Mouse (Mus musculus): ENCODE results near the gene Heatr4.

Heatr4 gene

DNA sequence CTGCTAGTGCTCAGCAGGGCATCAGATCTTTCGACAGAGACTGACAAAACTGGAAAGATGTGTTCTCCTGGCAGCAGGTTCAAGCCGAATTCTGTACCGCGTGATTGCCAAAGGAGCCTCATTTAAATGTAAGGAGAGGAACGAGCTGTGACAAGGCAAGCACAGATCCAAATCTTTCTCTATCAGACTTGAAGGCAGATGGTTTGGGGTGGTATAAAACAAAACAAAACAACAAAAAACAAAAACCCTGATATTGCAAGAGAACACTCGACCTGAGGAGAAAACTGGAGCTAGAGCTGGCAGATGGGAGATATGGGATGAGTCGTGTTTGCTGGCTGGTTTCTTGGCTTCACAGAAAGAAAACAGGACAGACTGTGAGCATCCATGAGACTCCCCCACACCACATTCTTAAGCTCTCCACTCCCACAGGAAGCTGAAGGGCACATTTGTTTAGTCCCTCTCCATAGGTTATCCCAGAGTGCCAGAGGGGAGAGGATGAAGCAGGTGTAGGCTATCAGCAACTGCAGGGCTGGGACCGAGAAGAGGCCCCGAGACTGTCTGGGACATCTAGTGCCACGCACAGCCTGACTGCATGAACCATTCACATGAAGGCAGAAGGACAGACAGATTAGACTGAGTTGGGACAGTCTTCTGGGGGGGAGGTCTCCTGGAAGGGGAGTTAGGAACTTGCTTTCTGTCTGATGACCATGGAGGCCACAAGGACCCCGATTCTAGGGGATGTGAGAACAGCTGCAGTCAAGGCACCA is 13.9 kb upstream of the Heatr4 start:
- DNase-seq (ENCODE audit: low read depth in 1 of 2, low spot score in 2 of 2): no peak

DNA sequence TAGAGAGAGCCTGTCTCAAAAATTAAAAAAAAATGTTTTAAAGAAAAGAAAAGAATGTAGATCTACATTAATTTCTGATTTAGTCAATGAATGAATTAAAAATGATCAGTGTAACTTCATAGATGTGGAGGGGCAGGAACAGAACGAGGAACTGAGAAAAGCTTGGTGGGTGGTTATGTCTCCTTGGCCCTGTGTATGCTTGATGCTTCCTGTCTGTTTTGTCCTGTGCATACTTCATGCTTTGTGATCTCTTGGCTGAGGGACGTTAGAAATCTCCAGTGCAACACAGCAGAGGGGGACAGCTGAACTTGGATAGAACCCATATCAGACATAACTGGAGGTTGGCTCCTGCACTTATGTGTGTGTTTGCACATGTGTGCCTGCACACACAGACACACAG is 12.6 kb upstream of the Heatr4 start:
- DNase-seq (ENCODE audit: low read depth in 1 of 2, low spot score in 2 of 2): no peak

DNA sequence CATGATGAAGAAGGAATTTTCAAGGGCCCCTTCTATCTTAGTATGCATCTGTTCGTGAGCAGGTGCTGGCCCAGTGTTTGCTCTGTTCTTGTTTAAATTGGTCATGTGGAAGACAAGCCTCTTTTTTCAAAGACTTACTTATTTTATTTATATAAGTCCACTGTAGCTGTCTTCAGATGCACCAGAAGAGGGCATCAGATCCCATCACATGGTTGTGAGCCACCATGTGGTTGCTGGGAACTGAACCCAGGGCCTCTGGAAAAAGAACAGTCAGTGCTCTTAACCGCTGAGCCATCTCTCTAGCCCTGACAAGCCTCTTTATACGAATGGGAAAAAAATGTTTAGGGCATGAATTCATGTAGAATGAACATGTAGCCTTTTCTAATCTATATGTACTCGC is 4.7 kb upstream of the Heatr4 start:
- DNase-seq (ENCODE audit: low read depth in 1 of 2, low spot score in 2 of 2): no peak

DNA sequence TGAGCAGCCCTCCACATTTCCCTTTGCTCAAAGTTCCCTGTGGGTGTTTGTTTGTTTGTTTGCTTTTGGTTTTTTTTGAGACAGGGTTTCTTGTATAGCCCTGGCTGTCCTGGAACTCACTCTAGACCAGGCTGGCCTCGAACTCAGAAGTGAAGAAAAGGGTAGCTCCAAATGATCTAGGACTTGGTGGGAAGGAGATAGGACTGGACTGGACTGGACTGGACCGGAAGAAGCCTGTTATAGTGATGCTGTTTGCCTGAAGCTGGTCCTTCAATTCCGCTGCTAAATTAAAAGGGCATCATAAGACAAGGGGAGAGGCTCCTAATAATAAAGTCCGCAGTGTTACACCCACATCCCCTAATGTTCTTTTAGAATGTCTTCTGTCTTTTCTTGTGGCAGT is 3.8 kb upstream of the Heatr4 start:
- no peak for DNase-seq (ENCODE audit: low read depth in 1 of 2, low spot score in 2 of 2)

DNA sequence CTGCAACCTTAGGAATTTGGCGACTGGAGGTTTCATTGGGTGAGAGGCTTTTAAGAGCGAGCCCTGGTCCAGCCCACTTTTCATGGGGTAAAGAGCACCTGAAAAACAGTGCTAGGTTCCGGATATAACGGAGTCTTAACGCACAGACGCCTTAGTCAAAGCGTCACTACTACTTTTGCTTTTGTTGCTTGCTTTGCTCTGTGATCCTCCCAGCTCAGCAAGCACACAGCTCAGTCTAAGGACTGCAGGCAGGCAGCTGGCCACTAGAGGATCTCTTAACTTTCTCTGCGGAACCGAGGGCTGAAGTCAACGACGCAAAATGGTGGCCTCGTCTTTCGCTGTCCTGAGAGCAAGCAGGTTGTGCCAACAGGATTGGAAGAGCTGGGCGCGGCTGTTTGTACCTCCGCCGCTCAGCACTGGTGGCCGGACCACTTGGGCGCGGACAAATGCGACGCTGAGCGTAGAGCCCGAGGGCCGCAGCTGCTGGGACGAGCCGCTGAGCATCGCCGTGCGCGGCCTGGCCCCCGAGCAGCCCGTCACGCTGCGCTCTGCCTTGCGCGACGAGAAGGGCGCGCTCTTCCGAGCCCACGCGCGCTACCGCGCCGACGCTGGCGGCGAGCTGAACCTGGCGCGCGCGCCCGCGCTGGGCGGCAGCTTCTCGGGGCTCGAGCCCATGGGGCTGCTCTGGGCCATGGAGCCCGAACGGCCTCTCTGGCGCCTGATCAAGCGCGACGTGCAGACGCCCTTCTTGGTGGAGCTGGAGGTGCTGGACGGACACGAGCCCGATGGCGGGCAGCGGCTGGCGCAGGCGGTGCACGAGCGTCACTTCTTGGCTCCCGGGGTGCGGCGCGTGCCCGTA is 3.2 kb upstream of the Heatr4 start, which contains the start of gene Acot2:
Acot2 (plus strand) TSS at position 279 of the 859 bp plus-strand sequence.
- DNase-seq (ENCODE audit: low read depth in 1 of 2, low spot score in 2 of 2): peak; percentile 52 to 70

DNA sequence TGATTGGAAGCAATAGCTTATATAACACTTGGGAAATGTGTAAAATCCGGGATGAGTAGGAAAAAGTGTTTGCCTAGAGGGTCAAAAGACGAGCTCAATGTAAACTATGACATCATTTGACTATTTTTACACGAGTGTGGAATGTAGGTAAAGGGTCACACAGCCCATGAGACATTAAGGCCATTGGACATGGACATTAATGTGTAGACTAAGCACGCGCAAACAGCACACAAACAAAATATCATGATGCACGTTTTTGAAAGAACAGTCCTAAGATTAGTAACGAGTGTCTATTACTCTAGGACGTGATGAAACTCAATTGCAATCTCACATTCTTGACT is 2.6 kb upstream of the Heatr4 start:
- DNase-seq (ENCODE audit: low read depth in 1 of 2, low spot score in 2 of 2): no peak

DNA sequence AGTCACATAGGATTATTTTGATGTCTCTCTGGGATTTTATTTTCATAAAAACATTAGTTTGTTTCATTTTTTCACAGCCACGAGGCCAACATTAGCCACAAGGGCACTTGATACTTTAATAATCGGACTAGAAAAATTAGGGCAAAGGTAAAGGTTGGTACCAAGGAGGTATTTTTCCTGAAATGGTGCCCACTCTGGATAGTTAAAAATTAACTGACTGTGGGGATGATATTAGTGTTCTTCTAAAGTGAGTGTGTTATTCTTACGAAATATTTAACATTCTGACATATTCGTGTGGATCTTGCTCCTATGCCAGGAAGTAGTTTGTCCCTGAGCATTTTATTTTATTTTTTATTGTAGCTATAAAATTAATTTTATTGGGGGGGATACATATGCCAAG is 3.0 kb downstream of the Heatr4 start:
- no peak for DNase-seq (ENCODE audit: low read depth in 1 of 2, low spot score in 2 of 2)

DNA sequence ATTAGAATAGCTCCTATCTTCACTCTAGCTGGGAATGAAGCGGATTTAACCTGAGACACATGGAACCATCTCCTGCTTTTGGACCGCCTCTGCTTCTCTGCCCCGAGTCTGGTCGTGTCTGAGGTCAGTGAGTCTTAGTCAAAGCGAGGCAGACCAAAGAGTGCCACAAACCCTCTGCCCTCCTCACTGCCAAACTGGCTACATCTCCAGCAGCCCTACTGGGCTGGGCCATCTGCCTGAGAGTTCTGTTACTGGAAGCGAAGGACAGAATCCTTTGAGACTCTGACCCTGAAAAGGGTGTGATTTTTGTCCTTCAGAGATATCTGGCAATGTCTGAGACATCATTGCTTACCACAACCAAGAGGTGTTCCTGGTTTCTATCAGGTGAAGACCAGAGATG is 5.8 kb downstream of the Heatr4 start:
- DNase-seq (ENCODE audit: low read depth in 1 of 2, low spot score in 2 of 2): no peak

DNA sequence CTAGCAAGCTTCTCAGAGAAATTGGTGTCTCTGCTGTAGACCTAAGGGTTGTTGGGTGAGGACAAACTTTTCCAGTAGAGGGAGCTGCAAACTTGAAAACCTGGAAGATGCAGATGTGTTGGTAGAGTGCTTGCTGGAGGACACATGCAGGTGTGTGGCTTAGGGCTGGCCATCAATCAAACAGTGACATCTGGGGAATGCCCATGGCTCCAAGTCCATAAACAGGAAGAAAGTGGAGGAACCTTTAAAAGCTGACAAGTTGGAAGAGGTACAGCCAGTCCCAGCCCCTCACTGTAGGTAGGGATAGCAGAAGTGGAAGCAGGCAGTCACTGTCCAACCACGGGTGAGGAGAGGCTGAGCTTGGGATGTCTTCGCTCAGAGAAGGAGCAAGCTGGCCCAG is 12.5 kb downstream of the Heatr4 start:
- DNase-seq (ENCODE audit: low read depth in 1 of 2, low spot score in 2 of 2): no peak

DNA sequence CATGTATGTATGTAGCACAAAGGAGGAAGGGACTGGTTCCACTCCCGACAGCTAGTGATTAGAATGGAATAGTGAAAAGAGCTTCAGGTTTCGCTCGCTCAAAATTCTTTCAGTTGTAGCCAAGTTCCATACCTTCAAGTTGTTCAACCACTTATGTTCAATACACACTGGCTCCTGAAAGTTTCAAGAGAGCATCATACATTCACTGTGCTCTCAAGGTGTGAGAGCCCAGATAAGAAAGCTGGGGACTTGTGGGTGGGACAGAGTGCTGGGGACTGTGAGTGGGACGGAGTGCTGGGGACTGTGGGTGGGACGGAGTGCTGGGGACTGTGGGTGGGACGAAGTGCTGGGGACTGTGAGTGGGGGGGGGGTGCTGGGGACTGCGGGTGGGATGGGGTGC is 19.4 kb downstream of the Heatr4 start:
- no peak for DNase-seq (ENCODE audit: low read depth in 1 of 2, low spot score in 2 of 2)

DNA sequence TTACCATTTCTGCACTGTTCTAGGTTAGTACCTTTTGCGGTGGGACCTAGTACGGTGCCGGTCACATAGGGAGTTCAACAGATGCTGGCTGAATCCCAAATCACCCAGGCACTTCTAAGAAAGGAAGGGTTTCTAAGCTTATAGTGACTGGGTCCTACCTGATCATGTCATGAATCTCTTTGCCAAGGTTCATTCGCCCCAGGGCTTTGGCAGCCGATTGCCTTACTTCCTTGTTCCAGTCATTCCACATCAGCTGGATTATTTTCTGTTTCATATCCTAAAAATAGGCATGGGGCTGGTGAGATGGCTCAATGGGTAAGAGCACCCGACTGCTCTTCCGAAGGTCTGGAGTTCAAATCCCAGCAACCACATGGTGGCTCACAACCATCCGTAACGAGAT is 26.4 kb downstream of the Heatr4 start:
- no peak for DNase-seq (ENCODE audit: low read depth in 1 of 2, low spot score in 2 of 2)

DNA sequence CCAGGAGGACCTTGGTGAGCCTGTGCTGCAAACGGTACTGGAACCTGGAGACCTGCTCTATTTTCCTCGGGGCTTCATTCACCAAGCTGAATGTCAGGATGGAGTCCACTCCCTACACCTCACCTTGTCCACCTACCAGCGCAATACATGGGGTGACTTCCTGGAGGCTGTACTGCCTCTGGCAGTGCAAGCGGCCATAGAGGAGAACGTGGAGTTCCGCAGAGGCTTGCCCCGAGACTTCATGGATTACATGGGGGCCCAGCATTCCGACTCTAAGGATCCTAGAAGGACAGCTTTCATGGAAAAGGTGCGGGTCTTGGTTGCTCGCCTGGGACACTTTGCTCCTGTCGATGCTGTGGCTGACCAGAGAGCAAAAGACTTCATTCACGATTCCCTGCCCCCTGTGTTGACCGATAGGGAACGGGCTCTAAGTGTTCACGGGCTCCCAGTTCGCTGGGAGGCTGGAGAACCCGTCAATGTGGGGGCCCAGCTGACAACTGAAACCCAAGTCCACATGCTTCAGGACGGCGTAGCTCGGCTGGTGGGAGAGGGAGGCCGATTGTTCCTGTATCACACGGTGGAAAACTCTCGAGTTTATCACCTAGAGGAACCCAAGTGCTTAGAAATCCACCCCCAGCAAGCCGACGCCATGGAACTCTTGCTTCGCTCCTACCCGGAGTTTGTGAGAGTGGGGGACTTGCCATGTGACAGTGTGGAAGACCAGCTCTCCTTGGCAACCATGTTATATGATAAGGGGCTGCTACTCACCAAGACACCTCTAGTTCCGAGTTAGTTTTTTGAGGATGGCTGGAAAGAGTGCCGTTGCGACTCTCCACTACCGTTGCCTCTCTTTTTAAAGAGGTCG is 32.7 kb downstream of the Heatr4 start:
- DNase-seq (ENCODE audit: low read depth in 1 of 2, low spot score in 2 of 2): no peak

DNA sequence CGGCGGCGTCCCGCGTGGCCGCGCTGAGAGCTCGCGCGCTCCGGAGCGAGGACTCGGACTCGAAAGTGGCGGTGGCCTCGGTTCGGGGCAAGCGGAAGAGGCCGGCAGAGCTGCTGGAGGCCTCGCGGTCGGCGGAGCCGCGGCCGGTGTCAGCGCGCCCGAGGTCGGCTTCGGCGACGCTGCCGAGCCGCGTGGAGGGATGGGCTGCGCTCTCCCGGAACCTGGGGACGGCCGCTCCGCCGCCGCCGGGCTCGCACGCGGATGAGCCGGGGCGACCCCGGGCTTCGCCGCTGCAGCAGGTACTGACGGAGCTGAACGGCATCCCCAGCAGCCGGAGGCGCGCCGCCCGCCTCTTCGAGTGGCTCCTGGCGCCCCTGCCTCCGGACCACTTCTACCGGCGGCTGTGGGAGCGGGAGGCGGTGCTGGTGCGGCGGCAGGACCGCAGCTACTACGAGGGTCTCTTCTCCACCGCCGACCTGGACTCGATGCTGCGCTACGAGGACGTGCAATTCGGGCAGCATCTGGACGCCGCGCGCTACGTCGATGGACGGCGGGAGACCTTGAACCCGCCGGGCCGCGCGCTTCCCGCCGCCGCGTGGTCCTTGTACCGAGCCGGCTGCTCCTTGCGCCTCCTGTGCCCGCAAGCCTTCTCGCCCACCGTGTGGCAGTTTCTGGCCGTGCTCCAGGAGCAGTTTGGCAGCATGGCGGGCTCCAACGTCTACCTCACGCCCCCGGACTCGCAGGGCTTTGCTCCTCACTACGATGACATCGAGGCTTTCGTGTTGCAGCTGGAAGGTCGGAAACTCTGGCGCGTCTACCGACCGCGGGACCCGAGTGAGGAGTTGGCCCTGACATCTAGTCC is 33.6 kb downstream of the Heatr4 start:
- DNase-seq (ENCODE audit: low read depth in 1 of 2, low spot score in 2 of 2): no peak

DNA sequence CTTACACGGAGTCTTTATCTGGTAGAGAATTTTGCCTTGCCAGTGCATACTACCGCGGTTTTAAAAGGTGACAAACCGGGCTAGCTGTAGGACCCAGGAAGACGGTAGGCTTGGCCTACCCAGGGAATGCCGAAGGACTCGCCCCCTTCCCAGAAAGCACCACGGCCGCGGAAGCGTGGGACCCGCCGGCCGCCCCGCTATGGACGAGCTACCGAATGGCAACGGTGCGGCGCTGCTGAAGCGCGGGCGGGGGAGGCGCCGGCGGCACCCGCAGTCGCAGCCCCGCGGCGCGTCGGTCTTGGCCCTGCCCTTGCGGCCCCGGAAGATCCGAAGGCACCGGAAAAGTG is 34.2 kb downstream of the Heatr4 start, which contains the start of gene Riox1:
Riox1 (plus strand) TSS at position 116 of the 347 bp plus-strand sequence.
- DNase-seq (ENCODE audit: low read depth in 1 of 2, low spot score in 2 of 2): peak in 1 of 2 experiments; percentile 28

DNA sequence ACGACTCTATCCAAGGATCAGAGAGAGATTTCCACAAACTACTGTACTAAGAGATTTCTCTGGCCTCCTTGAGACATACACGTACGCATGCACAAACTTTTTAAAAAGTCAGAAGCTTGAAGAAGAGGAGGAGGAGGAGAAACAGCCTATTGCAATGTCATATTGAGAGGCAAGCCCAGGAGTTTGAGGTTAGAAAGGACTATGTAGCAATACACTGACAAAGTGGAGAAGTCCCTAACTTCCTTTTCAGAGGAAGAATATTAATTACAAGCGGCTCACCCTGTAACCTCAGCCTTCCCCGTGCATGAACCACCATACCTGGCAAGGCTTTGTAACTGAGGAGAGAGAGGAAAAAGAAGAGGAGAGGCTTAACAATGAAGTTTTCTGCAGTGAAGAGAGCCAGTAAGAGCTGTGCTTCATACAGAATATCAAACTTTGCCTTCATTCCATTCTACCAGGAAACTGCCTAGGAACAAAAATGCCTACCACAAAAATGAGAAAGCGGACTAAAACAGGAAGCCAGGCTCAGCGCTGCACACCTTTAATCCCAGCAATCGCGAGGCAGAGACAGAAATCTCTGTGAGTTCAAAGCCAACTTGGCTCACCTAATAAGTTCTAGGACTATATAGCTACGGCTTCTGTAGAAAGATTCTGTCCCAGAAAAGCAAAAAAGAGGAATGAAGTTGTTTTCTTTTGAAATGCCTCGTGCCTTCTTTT is 34.7 kb downstream of the Heatr4 start:
- DNase-seq (ENCODE audit: low read depth in 1 of 2, low spot score in 2 of 2): no peak

DNA sequence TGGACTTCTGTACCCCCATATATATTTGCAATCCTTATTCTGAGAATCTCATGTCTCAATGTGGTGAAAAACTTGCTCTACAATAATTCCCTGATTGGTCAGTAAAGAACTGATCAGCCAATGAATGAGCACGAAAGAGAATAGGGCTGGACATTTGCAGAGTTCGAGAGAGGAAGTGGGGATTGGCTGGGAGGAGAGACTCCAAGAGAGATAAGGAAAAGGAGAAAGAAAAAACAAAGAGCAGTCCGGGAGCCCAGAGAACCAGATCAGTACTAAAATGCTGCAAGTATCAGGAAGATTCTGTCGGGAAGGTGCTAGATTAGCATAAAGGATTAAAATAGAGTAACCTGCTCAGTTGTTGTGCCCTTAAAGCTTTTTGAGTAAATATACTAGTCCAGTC is 35.6 kb downstream of the Heatr4 start:
- no peak for DNase-seq (ENCODE audit: low read depth in 1 of 2, low spot score in 2 of 2)

DNA sequence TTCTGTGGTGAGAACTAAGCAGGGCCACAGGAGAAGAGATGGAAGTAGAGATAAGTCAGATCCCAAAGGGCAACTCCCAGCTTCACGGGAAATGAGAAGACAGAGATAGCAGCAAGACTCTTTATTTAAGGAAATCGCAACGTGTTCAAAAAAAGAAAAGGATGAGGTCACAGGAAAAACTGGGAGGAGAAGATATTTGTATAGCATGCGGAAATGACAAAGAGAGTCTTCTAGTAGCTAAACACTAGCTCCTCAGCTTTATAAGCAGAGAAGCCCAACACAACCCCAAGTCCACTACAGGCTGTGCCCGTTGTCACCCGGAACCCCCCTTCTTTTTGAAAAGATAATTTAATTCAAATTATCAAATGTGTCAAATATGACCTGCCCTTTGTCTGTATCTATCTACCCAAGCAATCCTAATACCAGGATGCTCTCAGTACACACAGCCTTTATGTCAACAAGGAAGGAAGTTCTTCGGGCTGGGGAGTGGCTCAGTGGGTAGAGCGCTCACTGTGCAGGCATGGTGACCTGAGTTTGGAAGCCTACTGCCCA is 37.3 kb downstream of the Heatr4 start:
- no peak for DNase-seq (ENCODE audit: low read depth in 1 of 2, low spot score in 2 of 2)

DNA sequence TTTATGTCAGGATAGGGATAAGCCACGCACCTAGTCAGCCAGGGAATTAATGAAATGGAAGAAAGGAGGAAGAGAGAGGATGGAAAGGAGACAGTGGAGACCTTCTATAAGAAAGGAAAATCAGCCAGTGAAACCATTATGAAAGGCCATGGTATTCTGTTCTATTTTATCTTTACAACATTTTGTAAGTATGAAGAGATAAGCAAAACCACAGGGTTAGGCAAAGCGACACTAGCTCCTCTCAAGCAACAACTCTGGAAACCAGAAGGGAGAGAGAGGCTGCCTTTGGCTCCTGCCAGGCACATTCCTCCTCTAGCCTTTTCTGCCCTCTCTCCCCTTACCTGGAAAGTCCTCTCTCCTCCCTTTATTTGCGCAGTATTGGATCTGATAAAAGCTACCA is 42.7 kb downstream of the Heatr4 start:
- DNase-seq (ENCODE audit: low read depth in 1 of 2, low spot score in 2 of 2): no peak

DNA sequence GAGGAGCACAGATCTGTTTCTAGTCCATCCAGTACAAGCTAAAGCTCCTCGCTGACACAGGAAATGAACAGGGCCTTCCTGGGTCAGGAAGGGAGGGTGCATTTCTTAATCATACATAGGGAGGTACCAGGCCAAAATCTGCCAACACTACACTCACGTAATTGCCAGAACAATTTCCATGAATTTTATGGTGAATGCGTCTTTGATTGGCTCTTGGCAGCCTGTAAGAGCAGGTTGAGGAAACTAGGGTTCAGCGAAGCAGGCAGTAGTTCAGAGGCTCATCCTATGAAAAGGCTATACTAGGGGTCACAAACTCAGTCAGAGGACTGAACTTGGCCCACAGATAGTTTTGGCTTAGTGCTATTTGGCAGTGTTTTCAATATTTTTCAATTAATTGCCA is 44.6 kb downstream of the Heatr4 start:
- DNase-seq (ENCODE audit: low read depth in 1 of 2, low spot score in 2 of 2): no peak

DNA sequence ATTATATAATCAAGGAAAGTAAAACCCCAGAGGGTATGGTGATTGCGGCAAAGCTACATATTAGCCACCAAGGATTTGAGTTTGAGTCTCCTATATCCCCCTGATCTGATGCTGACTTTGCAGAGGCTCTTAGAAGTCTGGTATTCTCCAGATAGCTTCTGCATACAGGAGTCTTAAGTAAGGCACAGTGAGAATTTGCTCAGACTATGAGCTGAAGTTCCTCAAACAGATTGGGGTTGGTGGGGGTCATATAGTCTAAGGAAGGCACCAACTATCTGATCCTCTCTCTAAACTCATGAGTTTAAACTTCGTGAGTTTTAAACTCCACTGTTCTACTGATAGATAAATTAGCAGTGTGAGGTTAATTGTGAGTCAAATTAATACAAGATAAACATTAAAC is 45.3 kb downstream of the Heatr4 start:
- no peak for DNase-seq (ENCODE audit: low read depth in 1 of 2, low spot score in 2 of 2)

All from monocyte, adult 2 months (primary cell).